Mouse (Mus musculus): ENCODE results near the gene Hoxa10. TPM values are rescaled to one million over a fixed set of nuclear protein-coding genes. Genes with fewer than 3 reads are reported as not detected.

Hoxa10 gene
- polyA plus RNA-seq, 1 experiment from 2014 or later, result not detected

DNA sequence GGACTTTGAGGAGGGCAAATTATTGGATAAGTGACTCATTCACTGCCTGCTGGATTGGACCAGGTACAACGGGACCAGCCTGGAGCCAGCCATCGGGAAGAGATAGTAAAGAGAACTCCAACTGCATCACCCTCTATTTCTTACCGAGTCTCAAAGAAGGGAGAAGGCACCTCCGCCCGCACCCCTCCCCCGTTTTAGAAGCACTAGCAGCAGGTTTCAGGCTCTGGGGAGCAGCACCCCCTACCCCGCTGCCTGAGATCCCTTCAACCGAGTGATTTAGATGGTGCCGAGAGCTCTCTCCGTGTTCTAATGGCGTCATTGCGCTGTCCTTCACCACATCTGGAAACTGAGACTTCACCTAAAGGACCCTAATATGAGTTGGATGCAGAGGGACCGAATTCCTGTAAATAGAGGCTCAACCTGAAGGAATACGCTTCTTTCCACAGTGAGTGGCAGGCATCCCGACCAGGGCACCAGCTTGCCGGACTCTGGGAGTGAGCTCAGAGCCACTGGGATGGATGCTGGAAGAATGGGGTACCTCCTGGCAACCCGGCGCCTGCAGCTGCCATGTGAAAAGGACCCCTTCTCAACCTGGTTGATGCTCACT is 24.8 kb upstream of the Hoxa10 start:
- H3K27ac ChIP-seq (ENCODE audit: low read length), result no peak overlapping the region
- peaks cover 88% of the 10 kb centered on the region for H3K27me3 ChIP-seq (ENCODE audit: control insufficient read depth, insufficient read depth, low read length)
- H3K4me3 ChIP-seq (ENCODE audit: low read length), result no peak overlapping the region
- peaks cover 3% of the 10 kb centered on the region; the same call in 1 of the 2 replicates for H3K4me1 ChIP-seq (ENCODE audit: control insufficient read depth, insufficient read depth, low read length)
- no peaks in the 10 kb centered on the region for H3K9me3 ChIP-seq (replicated peaks; ENCODE audit: control insufficient read depth, low read length)
- no peak for ATAC-seq (replicated peaks; ENCODE audit: extremely low read depth, insufficient read depth, low FRiP score)
- no peak overlapping the region for H3K4me2 ChIP-seq (ENCODE audit: low read depth, low read length)
- H3K36me3 ChIP-seq (ENCODE audit: control insufficient read depth, insufficient read depth), result no peaks in the 10 kb centered on the region
- H3K9ac ChIP-seq (ENCODE audit: low read length), result no peak overlapping the region
- WGBS, result 1% methylated on average over 18 of the region's 18 CpGs

DNA sequence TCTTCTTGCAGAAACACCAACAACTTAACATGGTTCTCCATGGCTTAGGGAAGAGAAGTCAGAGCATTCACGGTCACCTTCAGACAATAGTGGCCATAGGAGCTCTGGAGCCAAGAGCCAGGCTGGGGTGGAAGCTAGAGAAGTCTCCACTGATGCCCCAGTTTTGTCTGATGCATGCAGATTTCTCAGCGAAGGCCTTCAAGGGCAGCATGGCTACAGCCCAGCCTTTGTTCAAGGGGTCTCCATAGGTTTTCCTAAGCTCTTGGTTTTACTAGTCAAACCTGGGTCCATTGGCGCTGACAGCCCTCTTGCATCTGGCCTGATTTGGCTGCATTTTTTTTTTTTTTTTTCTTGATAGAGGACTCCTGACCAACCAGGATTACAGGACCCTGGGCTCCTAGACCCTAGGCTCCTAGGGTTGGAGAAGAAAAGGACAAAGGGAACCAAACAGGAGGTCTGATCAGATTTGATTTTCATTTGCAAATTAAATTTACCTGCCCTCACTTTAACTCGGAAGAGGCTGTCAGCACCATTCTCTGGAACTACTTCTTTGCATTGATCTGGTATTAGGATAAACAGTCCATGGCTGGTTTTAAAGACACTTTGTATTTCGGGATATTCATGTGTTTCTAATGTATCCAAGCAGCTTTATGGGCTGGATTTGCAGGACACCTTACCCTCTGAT is 23.6 kb upstream of the Hoxa10 start:
- Histone ChIP-seq H3K27ac (ENCODE audit: low read length) (no peak overlapping the region), H3K9me3 (replicated peaks; ENCODE audit: control insufficient read depth, low read length) (no peaks in the 10 kb centered on the region), H3K4me2 (ENCODE audit: low read depth, low read length) (no peak overlapping the region), H3K4me1 (ENCODE audit: control insufficient read depth, insufficient read depth, low read length) (peaks cover 10% of the 10 kb centered on the region), H3K36me3 (ENCODE audit: control insufficient read depth, insufficient read depth) (no peaks in the 10 kb centered on the region), H3K27me3 (ENCODE audit: control insufficient read depth, insufficient read depth, low read length) (peaks cover 85% of the 10 kb centered on the region), H3K9ac (ENCODE audit: low read length) (no peak overlapping the region), H3K4me3 (ENCODE audit: low read length) (no peak overlapping the region)
- no peak for ATAC-seq (replicated peaks; ENCODE audit: extremely low read depth, insufficient read depth, low FRiP score)
- 6% methylated on average over 5 of the region's 5 CpGs for whole genome bisulfite sequencing

DNA sequence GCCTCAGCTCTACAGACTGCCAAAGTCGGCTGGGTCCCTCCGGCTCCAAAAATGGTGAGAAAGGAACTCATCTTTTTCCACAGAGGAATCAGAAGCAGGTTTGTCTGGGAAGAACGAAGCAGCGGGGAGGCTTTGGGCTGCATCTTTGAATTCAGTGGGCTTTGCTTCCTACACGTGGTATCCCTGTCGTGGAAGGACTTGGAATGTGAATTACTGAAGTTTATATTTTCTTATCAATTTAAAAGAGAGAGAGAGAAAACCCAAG is 22.6 kb upstream of the Hoxa10 start:
- WGBS, result 3% methylated on average over 6 of the region's 6 CpGs
- no peak for ATAC-seq (replicated peaks; ENCODE audit: extremely low read depth, insufficient read depth, low FRiP score)
- Histone ChIP-seq H3K9me3 (replicated peaks; ENCODE audit: control insufficient read depth, low read length) (no peaks in the 10 kb centered on the region), H3K4me2 (ENCODE audit: low read depth, low read length) (no peak overlapping the region), H3K27ac (ENCODE audit: low read length) (no peak overlapping the region), H3K4me1 (ENCODE audit: control insufficient read depth, insufficient read depth, low read length) (peaks cover 10% of the 10 kb centered on the region), H3K27me3 (ENCODE audit: control insufficient read depth, insufficient read depth, low read length) (peaks cover 79% of the 10 kb centered on the region), H3K4me3 (ENCODE audit: low read length) (no peak overlapping the region), H3K36me3 (ENCODE audit: control insufficient read depth, insufficient read depth) (no peaks in the 10 kb centered on the region), H3K9ac (ENCODE audit: low read length) (no peak overlapping the region)

DNA sequence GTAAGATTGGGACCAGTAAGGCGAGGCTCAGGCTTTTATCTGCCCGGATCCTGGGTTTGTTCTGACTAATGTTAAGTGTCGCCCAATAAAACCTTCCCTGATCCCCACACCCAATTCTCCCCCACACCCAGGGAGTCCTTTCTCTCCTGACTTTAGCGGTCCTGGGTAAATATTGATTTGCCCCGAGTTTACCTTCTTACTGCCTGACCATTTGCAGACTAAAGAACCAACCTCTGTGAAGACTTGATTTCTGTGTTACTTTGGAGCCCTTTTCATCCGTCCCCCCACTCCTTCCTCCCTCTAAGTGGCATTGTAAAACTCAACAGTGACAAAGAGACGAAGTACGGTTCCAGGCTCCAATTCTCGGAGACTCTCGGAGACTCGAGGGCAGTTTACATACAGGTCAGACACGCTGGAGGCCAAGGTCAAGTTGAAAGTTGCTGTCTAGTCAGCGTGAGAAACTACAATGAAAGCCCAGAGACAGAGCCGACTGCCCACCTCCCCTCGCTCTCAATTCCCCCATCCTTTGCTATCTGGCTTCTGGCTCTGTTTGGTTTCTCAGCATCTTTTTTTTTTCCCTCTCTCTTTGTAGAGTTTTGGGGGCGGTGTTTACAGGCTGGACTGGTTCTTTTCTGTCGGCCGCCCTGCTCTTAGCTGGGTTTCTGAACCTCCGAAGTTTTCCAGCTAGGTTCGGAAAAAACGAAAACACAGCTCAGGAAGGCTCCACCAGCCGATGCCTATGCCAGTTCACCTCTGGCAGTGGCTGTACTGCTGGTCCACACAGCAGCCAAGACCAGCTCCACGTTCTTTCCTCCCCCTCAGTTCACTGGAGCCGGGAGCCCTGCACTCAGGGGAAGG is 22.0 kb upstream of the Hoxa10 start:
- no peak overlapping the region for H3K27ac ChIP-seq (ENCODE audit: low read length)
- ATAC-seq (replicated peaks; ENCODE audit: extremely low read depth, insufficient read depth, low FRiP score), result no peak

DNA sequence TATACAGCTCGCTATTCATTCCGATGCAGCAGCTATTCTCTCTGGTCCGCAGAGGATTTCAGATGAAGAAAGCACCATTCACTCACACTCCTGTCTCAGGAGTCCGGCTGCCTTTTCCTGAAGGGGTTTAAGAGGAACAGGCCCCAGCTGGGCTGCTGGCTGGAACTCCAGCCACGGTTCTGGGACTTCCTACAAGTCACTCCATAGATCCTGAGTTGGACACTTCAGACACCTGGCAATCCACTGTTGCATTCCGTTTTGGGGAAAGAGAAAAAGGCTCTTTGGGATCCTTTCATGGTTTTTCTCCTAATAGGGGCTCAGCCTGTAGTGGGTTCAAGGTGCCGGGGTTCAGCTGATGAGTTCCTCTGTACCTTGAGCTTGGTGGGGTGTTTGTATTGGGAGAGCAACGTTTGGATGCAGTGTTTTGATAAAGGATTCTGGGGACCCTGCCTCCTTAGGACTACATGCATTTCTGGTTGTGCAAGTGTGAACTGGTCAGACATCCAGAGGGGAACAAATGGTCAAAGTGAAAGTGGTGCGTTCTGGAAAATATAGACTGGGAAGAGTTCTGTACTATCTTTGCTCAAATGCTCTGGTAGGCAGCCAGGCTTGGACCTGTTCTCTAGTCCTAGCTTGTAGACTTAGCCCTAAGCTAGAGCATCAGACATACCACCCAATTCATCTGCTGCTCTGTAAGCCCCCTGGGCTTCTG is 21.3 kb upstream of the Hoxa10 start:
- H3K36me3 ChIP-seq (ENCODE audit: control insufficient read depth, insufficient read depth), result no peaks in the 10 kb centered on the region
- peaks cover 78% of the 10 kb centered on the region for H3K27me3 ChIP-seq (ENCODE audit: control insufficient read depth, insufficient read depth, low read length)
- no peak overlapping the region for H3K4me2 ChIP-seq (ENCODE audit: low read depth, low read length)
- no peak for ATAC-seq (replicated peaks; ENCODE audit: extremely low read depth, insufficient read depth, low FRiP score)
- H3K4me1 ChIP-seq (ENCODE audit: control insufficient read depth, insufficient read depth, low read length), result peaks cover 10% of the 10 kb centered on the region
- 5% methylated on average over 9 of the region's 9 CpGs for WGBS
- H3K4me3 ChIP-seq (ENCODE audit: low read length), result no peak overlapping the region
- no peaks in the 10 kb centered on the region for H3K9me3 ChIP-seq (replicated peaks; ENCODE audit: control insufficient read depth, low read length)
- H3K27ac ChIP-seq (ENCODE audit: low read length), result no peak overlapping the region
- no peak overlapping the region for H3K9ac ChIP-seq (ENCODE audit: low read length)

More for the DNA sequence above, 22.0 kb upstream of the Hoxa10 start:
- Histone ChIP-seq H3K27me3 (ENCODE audit: control insufficient read depth, insufficient read depth, low read length) (peaks cover 77% of the 10 kb centered on the region), H3K36me3 (ENCODE audit: control insufficient read depth, insufficient read depth) (no peaks in the 10 kb centered on the region), H3K9ac (ENCODE audit: low read length) (no peak overlapping the region), H3K4me3 (ENCODE audit: low read length) (no peak overlapping the region), H3K4me2 (ENCODE audit: low read depth, low read length) (no peak overlapping the region), H3K9me3 (replicated peaks; ENCODE audit: control insufficient read depth, low read length) (no peaks in the 10 kb centered on the region), H3K4me1 (ENCODE audit: control insufficient read depth, insufficient read depth, low read length) (peaks cover 10% of the 10 kb centered on the region)
- 2% methylated on average over 24 of the region's 24 CpGs for WGBS

DNA sequence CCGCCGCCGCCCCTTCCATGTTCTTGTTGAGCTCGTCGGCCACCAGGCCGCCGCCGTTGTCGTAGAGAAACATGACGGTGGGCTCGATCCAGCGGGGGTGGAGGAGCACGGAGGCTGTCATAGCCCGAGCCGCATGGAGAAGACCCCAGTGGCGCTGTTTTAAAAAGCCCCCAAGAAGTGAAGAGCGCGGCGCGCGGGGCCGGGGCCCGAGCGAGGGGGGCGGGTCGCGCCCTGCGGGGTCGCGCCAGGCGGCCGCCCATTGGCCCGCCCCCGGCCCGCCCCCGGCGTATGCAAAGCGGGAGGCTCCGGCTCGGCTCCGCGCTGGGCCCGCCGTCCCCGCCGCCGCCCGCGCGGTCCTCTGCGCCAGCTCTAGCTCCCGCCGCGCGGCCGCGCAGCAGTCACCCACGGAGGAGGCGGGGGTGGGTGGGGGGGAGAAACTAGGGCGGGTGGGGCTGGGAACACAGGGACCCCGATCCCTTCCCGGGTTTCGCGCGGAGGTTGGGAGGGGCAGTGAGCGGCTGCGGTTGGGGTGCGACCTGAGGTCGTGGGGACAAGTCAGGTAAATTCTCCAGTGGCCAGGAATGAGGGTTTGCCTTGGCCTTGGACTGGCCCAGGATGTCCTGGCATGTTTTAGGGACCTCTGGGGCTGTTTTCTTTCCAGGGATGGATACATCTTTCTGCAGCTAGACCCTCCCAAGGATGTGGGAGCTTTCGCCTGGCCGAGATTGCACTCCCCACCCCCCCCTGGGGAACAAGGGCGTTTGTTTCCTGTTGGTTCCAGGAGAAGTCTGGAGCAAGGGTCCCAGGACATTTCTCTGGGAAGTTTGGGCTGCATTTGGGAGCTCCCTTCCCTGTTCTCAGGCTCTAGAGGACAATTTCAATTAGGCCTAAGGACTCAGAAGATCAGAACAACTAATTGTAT is 20.3 kb upstream of the Hoxa10 start, which contains the start of gene Hoxa13:
Hoxa13 (minus strand) TSS at position 227 of the 922 bp plus-strand sequence.
- H3K4me1 ChIP-seq (ENCODE audit: control insufficient read depth, insufficient read depth, low read length), result peaks cover 10% of the 10 kb centered on the region
- no peak within 1 kb of the TSS for H3K9ac ChIP-seq (ENCODE audit: low read length)
- H3K9me3 ChIP-seq (replicated peaks; ENCODE audit: control insufficient read depth, low read length), result no peaks in the 10 kb centered on the region
- no peak within 1 kb of the TSS for H3K27ac ChIP-seq (ENCODE audit: low read length)
- WGBS, result 1% methylated on average over 40 of the region's 72 CpGs
- peaks cover 76% of the 10 kb centered on the region for H3K27me3 ChIP-seq (ENCODE audit: control insufficient read depth, insufficient read depth, low read length)
- peak within 1 kb of the TSS; percentile 74 for H3K4me2 ChIP-seq (ENCODE audit: low read depth, low read length)
- no peaks in the 10 kb centered on the region for H3K36me3 ChIP-seq (ENCODE audit: control insufficient read depth, insufficient read depth)
- peak within 1 kb of the TSS; percentile 55 for H3K4me3 ChIP-seq (ENCODE audit: low read length)
- peak; percentile 63; the same call in 1 of the 2 replicates for ATAC-seq (replicated peaks; ENCODE audit: extremely low read depth, insufficient read depth, low FRiP score)

DNA sequence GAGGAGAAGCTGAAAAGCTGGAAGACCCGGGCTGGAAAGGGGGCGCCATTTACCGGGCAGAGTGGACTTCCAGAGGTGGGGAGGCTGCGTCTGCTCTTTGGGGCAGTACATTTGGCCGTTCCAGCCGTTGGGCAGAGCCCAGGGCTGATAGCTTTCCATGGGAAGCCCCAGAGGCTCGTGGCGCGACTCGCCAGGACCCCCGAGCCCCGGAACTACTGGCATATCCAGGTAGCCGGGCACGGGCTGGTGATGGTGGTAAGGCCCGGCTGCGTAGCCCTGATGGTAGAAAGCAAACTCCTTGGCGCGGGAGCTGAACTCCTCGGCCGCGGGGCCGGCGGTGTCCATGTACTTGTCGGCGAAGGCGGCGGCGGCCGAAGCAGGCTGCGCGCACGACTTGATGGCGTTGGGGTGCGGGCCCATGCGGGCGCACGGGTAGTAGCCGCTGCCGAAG is 19.2 kb upstream of the Hoxa10 start:
- no peak overlapping the region for H3K9ac ChIP-seq (ENCODE audit: low read length)
- no peaks in the 10 kb centered on the region for H3K9me3 ChIP-seq (replicated peaks; ENCODE audit: control insufficient read depth, low read length)
- peak overlapping the region; percentile 74 for H3K4me2 ChIP-seq (ENCODE audit: low read depth, low read length)
- ATAC-seq (replicated peaks; ENCODE audit: extremely low read depth, insufficient read depth, low FRiP score), result no peak
- under 1% methylated on average over 38 of the region's 39 CpGs for whole genome bisulfite sequencing
- peak overlapping the region; percentile 55 for H3K4me3 ChIP-seq (ENCODE audit: low read length)
- peaks cover 76% of the 10 kb centered on the region for H3K27me3 ChIP-seq (ENCODE audit: control insufficient read depth, insufficient read depth, low read length)
- H3K4me1 ChIP-seq (ENCODE audit: control insufficient read depth, insufficient read depth, low read length), result peaks cover 10% of the 10 kb centered on the region
- H3K27ac ChIP-seq (ENCODE audit: low read length), result no peak overlapping the region
- no peaks in the 10 kb centered on the region for H3K36me3 ChIP-seq (ENCODE audit: control insufficient read depth, insufficient read depth)

DNA sequence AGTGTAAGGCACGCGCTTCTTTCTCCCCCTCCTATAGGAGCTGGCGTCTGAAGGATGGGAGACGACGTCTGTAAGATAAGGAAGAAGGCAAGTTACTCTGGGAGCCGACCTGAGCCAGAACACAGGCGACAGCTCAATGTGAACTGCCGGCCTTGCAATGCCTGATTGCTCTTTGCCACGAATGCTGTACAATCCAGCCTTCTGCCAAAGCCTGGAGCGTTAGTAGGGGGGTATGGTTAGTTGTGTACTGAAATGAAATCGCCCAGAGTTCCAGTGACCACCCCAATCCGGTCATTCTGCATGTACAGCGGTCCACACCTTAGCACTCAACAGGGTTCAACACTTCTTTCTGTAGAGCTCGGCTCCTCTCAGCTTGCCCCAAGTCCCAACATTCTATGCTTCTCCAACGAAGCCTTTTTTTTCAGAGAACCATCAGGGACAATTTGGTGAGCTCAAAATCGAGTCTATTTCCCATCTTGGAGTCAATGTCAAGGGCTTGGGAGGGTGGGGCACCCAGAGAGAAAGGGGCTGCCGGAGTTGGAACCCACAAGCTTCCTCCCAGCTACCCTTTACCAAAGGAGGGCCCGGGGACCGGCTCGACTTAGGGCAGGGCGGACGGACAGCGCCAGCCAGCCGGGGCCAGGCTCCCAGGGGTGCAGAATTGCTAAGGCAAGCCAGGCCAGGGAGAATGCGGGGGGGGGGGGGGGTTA is 18.6 kb upstream of the Hoxa10 start:
- 2% methylated on average over 23 of the region's 25 CpGs for WGBS
- H3K4me3 ChIP-seq (ENCODE audit: low read length), result no peak overlapping the region
- no peak for ATAC-seq (replicated peaks; ENCODE audit: extremely low read depth, insufficient read depth, low FRiP score)
- no peak overlapping the region for H3K4me2 ChIP-seq (ENCODE audit: low read depth, low read length)
- peaks cover 71% of the 10 kb centered on the region for H3K27me3 ChIP-seq (ENCODE audit: control insufficient read depth, insufficient read depth, low read length)
- H3K9ac ChIP-seq (ENCODE audit: low read length), result no peak overlapping the region
- H3K36me3 ChIP-seq (ENCODE audit: control insufficient read depth, insufficient read depth), result no peaks in the 10 kb centered on the region
- H3K27ac ChIP-seq (ENCODE audit: low read length), result no peak overlapping the region
- H3K9me3 ChIP-seq (replicated peaks; ENCODE audit: control insufficient read depth, low read length), result no peaks in the 10 kb centered on the region
- peaks cover 10% of the 10 kb centered on the region for H3K4me1 ChIP-seq (ENCODE audit: control insufficient read depth, insufficient read depth, low read length)

All from heart, embryonic 16.5 days (tissue).